Comparison of ENCODE assay signal across 10 mouse cellular contexts in genomic region chr1:11458353-11458752, GRCm38 (mm10). TPM values are rescaled to one million over a fixed set of nuclear protein-coding genes. Genes with fewer than 3 reads are reported as not detected.
DNase-seq lines count a peak whose midpoint lies in the region; ATAC-seq and TF ChIP-seq lines count a peak whose summit lies in the region.
"Had no signal": no experiment of that assay in that cellular context is flagged by ENCODE, and none has a peak within 500 bp of the region (broad histone marks: within the 10 kb centered on the region; RNA-seq: fewer than 3 reads in every experiment).

No protein-coding gene starts in this region.

- DNase-seq in adrenal gland, adult 2 months, result peak; percentile 4
- no peak for DNase-seq in adrenal gland, adult 18-20 months (ENCODE audit: low spot score in 2 of 2)
- DNase-seq in hindbrain, postnatal 0 days (ENCODE audit: low spot score), result peak; percentile 80
- no peak for DNase-seq in hindbrain, embryonic 10.5 days (ENCODE audit: low spot score)
- peak; percentile 33 for DNase-seq in lung, postnatal 10 days
- no peak for DNase-seq in thymus, adult 18-20 months
- DNase-seq: thymus, postnatal 25 days had no signal

- ATAC-seq in hindbrain, postnatal 0 days, result peak; percentile 94
- ATAC-seq in megakaryocyte-erythroid progenitor cell, adult 5-6 weeks (replicated peaks; ENCODE audit: low FRiP score, low TSS enrichment, poor library complexity, severe bottlenecking), result no peak

- H3K9ac ChIP-seq in hindbrain, postnatal 0 days (replicated peaks; ENCODE audit: low read length), result no peak overlapping the region

- no peak for TF ChIP-seq CTCF in hindbrain, postnatal 0 days (IDR thresholded peaks at IDR 0.05; ENCODE audit: low read depth)
- TF ChIP-seq CTCF in embryonic fibroblast, embryonic 13.5 days (IDR thresholded peaks at IDR 0.05; ENCODE audit: borderline replicate concordance, insufficient read depth, low read length), result no peak

- H3K27me3 ChIP-seq in hindbrain, postnatal 0 days (ENCODE audit: insufficient read depth, low read length), result no peaks in the 10 kb centered on the region
- no peaks in the 10 kb centered on the region for H3K27me3 ChIP-seq in hindbrain, embryonic 10.5 days (ENCODE audit: insufficient read depth, poor library complexity, severe bottlenecking)

- no peak for TF ChIP-seq POLR2A in embryonic fibroblast, embryonic 13.5 days (IDR thresholded peaks at IDR 0.05; ENCODE audit: low read depth, low read length)

- WGBS in hindbrain, postnatal 0 days, result 41% methylated on average over 1 of the region's 1 CpGs
- WGBS in hindbrain, embryonic 10.5 days, result 89% methylated on average over 1 of the region's 1 CpGs

- no peaks in the 10 kb centered on the region for H3K4me1 ChIP-seq in hindbrain, postnatal 0 days (ENCODE audit: insufficient read depth, low read length)
- H3K4me1 ChIP-seq in hindbrain, embryonic 10.5 days (replicated peaks), result no peaks in the 10 kb centered on the region
- H3K4me1 ChIP-seq in embryonic fibroblast, embryonic 13.5 days (ENCODE audit: control insufficient read depth, insufficient read depth, low read length), result no peaks in the 10 kb centered on the region

- no peaks in the 10 kb centered on the region for H3K36me3 ChIP-seq in hindbrain, postnatal 0 days (ENCODE audit: insufficient read depth, low read length)
- H3K36me3 ChIP-seq in hindbrain, embryonic 10.5 days, result no peaks in the 10 kb centered on the region

- no peak overlapping the region for H3K4me3 ChIP-seq in hindbrain, postnatal 0 days (ENCODE audit: low read length)
- no peak overlapping the region for H3K4me3 ChIP-seq in hindbrain, embryonic 10.5 days
- no peak overlapping the region for H3K4me3 ChIP-seq in embryonic fibroblast, embryonic 13.5 days (ENCODE audit: insufficient read depth, low read length)

- no peak overlapping the region for H3K4me2 ChIP-seq in hindbrain, postnatal 0 days (ENCODE audit: low read depth, low read length)

- H3K27ac ChIP-seq in hindbrain, postnatal 0 days, result no peak overlapping the region
- H3K27ac ChIP-seq in hindbrain, embryonic 10.5 days, result no peak overlapping the region
- H3K27ac ChIP-seq in embryonic fibroblast, embryonic 13.5 days (ENCODE audit: insufficient read depth, low read length), result peak overlapping the region; percentile 59; the same call in 1 of the 2 replicates

- H3K9me3 ChIP-seq in hindbrain, postnatal 0 days (ENCODE audit: low read length), result no peaks in the 10 kb centered on the region
- H3K9me3 ChIP-seq in hindbrain, embryonic 10.5 days, result no peaks in the 10 kb centered on the region

RNA-seq across cellular contexts. Expression of gene A830018L16Rik, which starts 44.4 kb away (rescaled TPM):
- total RNA-seq in adrenal gland, adult 2 months (2021), result 1 to 10 TPM; 2.2 to 4.6 TPM
- 4.0 TPM in 2 replicates for polyA plus RNA-seq in adrenal gland, adult 2 months (2012; rRNA removed)
- 1 to 10 TPM; 1.9 to 2.2 TPM for total RNA-seq in adrenal gland, adult 18-20 months (2021)
- 18.3 and 24.8 TPM in 2 replicates for total RNA-seq in hindbrain, postnatal 0 days (2014; rRNA removed)
- 9.8 and 10.7 TPM in 2 replicates for polyA plus RNA-seq in hindbrain, postnatal 0 days (2015; fragmentation: Nextera tagmentation; extraction: Ambion mirVana)
- polyA plus RNA-seq in hindbrain, embryonic 10.5 days (2016; fragmentation: Nextera tagmentation; extraction: Ambion mirVana), result 1.3 and 1.6 TPM in 2 replicates
- 0.44 and 0.89 TPM in 2 replicates for polyA plus RNA-seq in embryonic fibroblast, embryonic 13.5 days (2011; ENCODE audit: insufficient read length, low read depth, missing spikeins)
- total RNA-seq in megakaryocyte-erythroid progenitor cell, adult 5-6 weeks (2014; fragmentation: Nextera tagmentation), result not detected in 2 replicates
- total RNA-seq in megakaryocyte-erythroid progenitor cell, adult 5-6 weeks (2017), result not detected in 2 replicates
- total RNA-seq: megakaryocyte, adult 5-6 weeks had no signal

Comparison
In these comparisons a context has a peak if more than half of its experiments do, and no peak if none do; other contexts are left out.
1. DNase-seq: peak in adrenal gland, adult 2 months (single experiment), hindbrain, postnatal 0 days (single experiment) and lung, postnatal 10 days (single experiment); none in adrenal gland, adult 18-20 months (0 of 2), hindbrain, embryonic 10.5 days (single experiment) and thymus, adult 18-20 months (0 of 2).